Mouse (Mus musculus): ENCODE results near the gene Srgap3. TPM values are rescaled to one million over a fixed set of nuclear protein-coding genes. Genes with fewer than 3 reads are reported as not detected.

Srgap3 gene
- polyA plus RNA-seq (2014; fragmentation: Nextera tagmentation; extraction: Ambion mirVana): 31.4 and 46.7 TPM in 2 replicates

GRCm38 (mm10) chr6:112946895-112947436 is at the start of gene Srgap3:
TSS of gene Srgap3 (minus strand) at chr6:112947266.
- peak within 1 kb of the TSS; percentile 92 for H3K27ac ChIP-seq (ENCODE audit: low read depth, low read length)
- peaks cover 9% of the 10 kb centered on the region; the same call in 1 of the 2 replicates for H3K36me3 ChIP-seq (ENCODE audit: control insufficient read depth, insufficient read depth, low read length)
- under 1% methylated on average over 31 of the region's 31 CpGs for WGBS
- H3K4me3 ChIP-seq (ENCODE audit: low read depth, low read length): peak within 1 kb of the TSS; percentile 70
- H3K9me3 ChIP-seq (replicated peaks; ENCODE audit: control insufficient read depth, low read length): no peaks in the 10 kb centered on the region
- ATAC-seq: peak; percentile 90
- DNase-seq (ENCODE audit: low spot score): peak; percentile 94
- H3K4me2 ChIP-seq (ENCODE audit: low read length): peak within 1 kb of the TSS; percentile 64
- peak within 1 kb of the TSS; percentile 89 for H3K9ac ChIP-seq (ENCODE audit: low read length)
- H3K4me1 ChIP-seq (ENCODE audit: control insufficient read depth, insufficient read depth, low read length): peaks cover 28% of the 10 kb centered on the region
- no peaks in the 10 kb centered on the region for H3K27me3 ChIP-seq (replicated peaks; ENCODE audit: control insufficient read depth, insufficient read depth, low read length)

DNA sequence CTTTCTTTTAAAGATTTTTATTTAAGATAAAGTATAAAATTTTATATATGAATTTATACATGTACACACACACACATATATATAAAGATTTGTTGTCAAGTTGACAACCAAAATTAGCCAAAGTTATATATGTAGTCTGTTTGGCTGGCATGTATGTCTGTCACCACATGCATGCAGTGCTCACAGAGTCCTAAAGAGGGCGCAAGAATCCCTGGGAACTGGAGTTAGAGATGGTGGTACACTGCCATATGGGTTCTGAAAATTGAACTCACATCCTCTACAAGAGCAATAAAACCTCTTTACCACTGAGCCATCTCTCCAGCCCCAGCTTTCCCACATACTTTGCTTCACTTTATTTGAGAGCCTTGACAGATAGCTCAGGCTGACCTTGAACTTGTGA is 48.6 kb upstream of the Srgap3 start:
- Histone ChIP-seq H3K36me3 (ENCODE audit: control insufficient read depth, insufficient read depth, low read length) (no peaks in the 10 kb centered on the region), H3K9ac (ENCODE audit: low read length) (no peak overlapping the region), H3K27ac (ENCODE audit: low read depth, low read length) (no peak overlapping the region), H3K4me1 (ENCODE audit: control insufficient read depth, insufficient read depth, low read length) (0 out of 2 replicates have a peak, but pooled peaks cover 2% of the 10 kb centered on the region), H3K4me3 (ENCODE audit: low read depth, low read length) (no peak overlapping the region), H3K27me3 (replicated peaks; ENCODE audit: control insufficient read depth, insufficient read depth, low read length) (no peaks in the 10 kb centered on the region), H3K4me2 (ENCODE audit: low read length) (no peak overlapping the region), H3K9me3 (replicated peaks; ENCODE audit: control insufficient read depth, low read length) (no peaks in the 10 kb centered on the region)
- ATAC-seq: no peak
- WGBS: 50% methylated on average over 1 of the region's 1 CpGs
- DNase-seq (ENCODE audit: low spot score): no peak

DNA sequence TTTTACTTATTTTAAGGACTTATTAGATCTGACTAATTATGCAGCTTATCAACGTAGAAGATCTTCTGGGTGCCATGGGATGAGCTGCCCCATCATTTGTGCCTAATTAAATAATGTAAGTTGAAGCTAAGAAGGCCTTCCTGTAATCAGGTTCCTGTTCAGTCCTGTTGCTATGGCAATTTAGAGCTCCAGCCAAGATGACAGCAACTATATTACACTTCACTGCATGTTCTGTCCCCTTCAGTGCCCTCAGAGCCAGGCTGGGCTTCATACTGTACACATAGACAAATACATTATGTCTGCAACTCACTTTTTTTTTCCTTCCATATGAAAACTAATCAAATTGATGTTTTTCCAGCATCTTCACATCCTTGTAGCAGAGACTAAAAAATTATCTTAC is 43.1 kb upstream of the Srgap3 start:
- Histone ChIP-seq H3K36me3 (ENCODE audit: control insufficient read depth, insufficient read depth, low read length) (no peaks in the 10 kb centered on the region), H3K4me2 (ENCODE audit: low read length) (no peak overlapping the region), H3K9me3 (replicated peaks; ENCODE audit: control insufficient read depth, low read length) (no peaks in the 10 kb centered on the region), H3K27ac (ENCODE audit: low read depth, low read length) (no peak overlapping the region), H3K4me1 (ENCODE audit: control insufficient read depth, insufficient read depth, low read length) (peaks cover 12% of the 10 kb centered on the region), H3K27me3 (replicated peaks; ENCODE audit: control insufficient read depth, insufficient read depth, low read length) (no peaks in the 10 kb centered on the region), H3K9ac (ENCODE audit: low read length) (no peak overlapping the region), H3K4me3 (ENCODE audit: low read depth, low read length) (no peak overlapping the region)
- WGBS: 45% methylated on average over 1 of the region's 1 CpGs
- peak; percentile 49 for DNase-seq (ENCODE audit: low spot score)
- ATAC-seq: no peak; the same call in 1 of the 2 replicates

GRCm38 (mm10) chr6:112985362-112986314 is 38.6 kb upstream of the Srgap3 start:
- ATAC-seq: peak; percentile 52
- DNase-seq (ENCODE audit: low spot score): peak; percentile 47
- Histone ChIP-seq H3K9ac (ENCODE audit: low read length) (no peak overlapping the region), H3K4me1 (ENCODE audit: control insufficient read depth, insufficient read depth, low read length) (peaks cover 17% of the 10 kb centered on the region), H3K27me3 (replicated peaks; ENCODE audit: control insufficient read depth, insufficient read depth, low read length) (no peaks in the 10 kb centered on the region), H3K4me2 (ENCODE audit: low read length) (no peak overlapping the region), H3K36me3 (ENCODE audit: control insufficient read depth, insufficient read depth, low read length) (no peaks in the 10 kb centered on the region), H3K4me3 (ENCODE audit: low read depth, low read length) (no peak overlapping the region), H3K9me3 (replicated peaks; ENCODE audit: control insufficient read depth, low read length) (no peaks in the 10 kb centered on the region), H3K27ac (ENCODE audit: low read depth, low read length) (peak overlapping the region; percentile 29; the same call in 1 of the 2 replicates)
- 16% methylated on average over 9 of the region's 9 CpGs for WGBS

DNA sequence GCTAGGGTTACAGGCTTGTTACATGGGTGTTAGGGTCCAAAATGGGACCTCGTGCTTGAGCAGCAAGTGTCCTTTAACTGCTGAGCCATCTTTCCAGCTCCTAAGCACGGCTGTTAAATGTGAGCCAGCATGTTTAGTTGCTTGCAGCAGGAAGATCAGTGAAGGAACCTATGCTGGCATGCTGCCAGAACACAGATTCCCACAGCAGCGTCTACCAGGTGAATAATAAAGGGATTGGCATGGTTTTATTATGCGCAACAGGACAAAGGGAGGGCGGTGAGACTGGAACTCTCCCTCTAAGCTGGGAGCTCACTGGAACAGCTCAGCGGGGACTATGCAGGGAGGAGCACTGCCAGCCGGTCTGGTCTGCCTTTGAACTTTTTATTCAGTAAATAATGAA is 35.2 kb upstream of the Srgap3 start:
- H3K4me3 ChIP-seq (ENCODE audit: low read depth, low read length): no peak overlapping the region
- H3K27ac ChIP-seq (ENCODE audit: low read depth, low read length): no peak overlapping the region
- no peaks in the 10 kb centered on the region for H3K36me3 ChIP-seq (ENCODE audit: control insufficient read depth, insufficient read depth, low read length)
- no peak overlapping the region for H3K9ac ChIP-seq (ENCODE audit: low read length)
- H3K9me3 ChIP-seq (replicated peaks; ENCODE audit: control insufficient read depth, low read length): no peaks in the 10 kb centered on the region
- peaks cover 14% of the 10 kb centered on the region for H3K4me1 ChIP-seq (ENCODE audit: control insufficient read depth, insufficient read depth, low read length)
- H3K4me2 ChIP-seq (ENCODE audit: low read length): no peak overlapping the region
- DNase-seq (ENCODE audit: low spot score) (peak; percentile 60), ATAC-seq (peak; percentile 64; the same call in 1 of the 2 replicates)
- 7% methylated on average over 7 of the region's 7 CpGs for WGBS
- H3K27me3 ChIP-seq (replicated peaks; ENCODE audit: control insufficient read depth, insufficient read depth, low read length): no peaks in the 10 kb centered on the region

DNA sequence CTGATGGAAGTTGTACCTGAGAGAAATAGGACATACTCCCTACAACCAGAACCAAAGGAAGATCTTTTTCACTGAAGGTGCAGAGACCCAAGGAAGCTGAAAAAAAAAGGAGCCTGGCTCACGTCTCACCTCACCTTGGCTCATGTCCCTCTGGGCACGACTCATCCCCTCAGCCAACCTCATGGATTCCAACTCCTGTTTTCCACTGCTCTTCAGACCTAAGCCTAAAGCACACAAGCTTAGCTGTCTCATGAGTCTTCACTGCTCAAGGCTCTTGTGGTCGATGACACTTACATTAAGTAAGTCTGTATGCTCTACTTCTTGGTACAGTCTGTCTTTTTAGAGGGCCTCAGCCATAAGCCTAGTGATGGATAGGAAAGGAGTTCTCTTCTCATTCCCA is 31.9 kb upstream of the Srgap3 start:
- no peaks in the 10 kb centered on the region for H3K9me3 ChIP-seq (replicated peaks; ENCODE audit: control insufficient read depth, low read length)
- no peak overlapping the region for H3K4me3 ChIP-seq (ENCODE audit: low read depth, low read length)
- no peak overlapping the region for H3K4me2 ChIP-seq (ENCODE audit: low read length)
- no peak for ATAC-seq
- DNase-seq (ENCODE audit: low spot score): no peak
- H3K9ac ChIP-seq (ENCODE audit: low read length): no peak overlapping the region
- WGBS: 95% methylated on average over 3 of the region's 3 CpGs
- H3K36me3 ChIP-seq (ENCODE audit: control insufficient read depth, insufficient read depth, low read length): no peaks in the 10 kb centered on the region
- no peak overlapping the region for H3K27ac ChIP-seq (ENCODE audit: low read depth, low read length)
- no peaks in the 10 kb centered on the region for H3K27me3 ChIP-seq (replicated peaks; ENCODE audit: control insufficient read depth, insufficient read depth, low read length)
- peaks cover 15% of the 10 kb centered on the region for H3K4me1 ChIP-seq (ENCODE audit: control insufficient read depth, insufficient read depth, low read length)

DNA sequence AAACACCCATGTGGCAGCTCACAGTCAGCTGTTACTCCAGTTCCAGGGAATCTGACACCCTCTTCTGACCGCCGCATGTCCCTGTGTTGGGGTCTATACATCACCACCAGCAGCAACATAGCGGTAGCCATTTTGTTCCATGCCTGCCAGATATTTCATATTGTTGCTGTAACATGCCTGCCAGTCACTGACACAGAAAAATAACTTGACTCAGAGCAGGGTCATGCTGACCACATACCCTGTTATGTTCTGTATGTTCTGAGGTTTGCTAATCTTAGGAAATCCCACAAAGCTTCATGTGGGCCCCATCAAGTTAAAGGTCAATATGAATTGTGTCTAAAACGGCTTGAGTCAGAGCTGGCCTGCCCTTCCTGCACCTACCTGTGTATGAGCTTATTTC is 30.2 kb upstream of the Srgap3 start:
- Histone ChIP-seq H3K9ac (ENCODE audit: low read length) (no peak overlapping the region), H3K4me2 (ENCODE audit: low read length) (no peak overlapping the region), H3K4me3 (ENCODE audit: low read depth, low read length) (no peak overlapping the region), H3K27ac (ENCODE audit: low read depth, low read length) (peak overlapping the region; percentile 44; the same call in 1 of the 2 replicates), H3K4me1 (ENCODE audit: control insufficient read depth, insufficient read depth, low read length) (peaks cover 32% of the 10 kb centered on the region), H3K9me3 (replicated peaks; ENCODE audit: control insufficient read depth, low read length) (no peaks in the 10 kb centered on the region), H3K27me3 (replicated peaks; ENCODE audit: control insufficient read depth, insufficient read depth, low read length) (no peaks in the 10 kb centered on the region), H3K36me3 (ENCODE audit: control insufficient read depth, insufficient read depth, low read length) (no peaks in the 10 kb centered on the region)
- DNase-seq (ENCODE audit: low spot score): no peak
- no peak for ATAC-seq
- WGBS: 76% methylated on average over 4 of the region's 4 CpGs

GRCm38 (mm10) chr6:112976541-112976940 is 29.5 kb upstream of the Srgap3 start:
- H3K27me3 ChIP-seq (replicated peaks; ENCODE audit: control insufficient read depth, insufficient read depth, low read length): no peaks in the 10 kb centered on the region
- H3K9me3 ChIP-seq (replicated peaks; ENCODE audit: control insufficient read depth, low read length): no peaks in the 10 kb centered on the region
- no peak for ATAC-seq
- peak overlapping the region; percentile 44 for H3K27ac ChIP-seq (ENCODE audit: low read depth, low read length)
- H3K4me2 ChIP-seq (ENCODE audit: low read length): no peak overlapping the region
- no peak overlapping the region for H3K4me3 ChIP-seq (ENCODE audit: low read depth, low read length)
- H3K9ac ChIP-seq (ENCODE audit: low read length): no peak overlapping the region
- no peaks in the 10 kb centered on the region for H3K36me3 ChIP-seq (ENCODE audit: control insufficient read depth, insufficient read depth, low read length)
- peaks cover 39% of the 10 kb centered on the region for H3K4me1 ChIP-seq (ENCODE audit: control insufficient read depth, insufficient read depth, low read length)
- DNase-seq (ENCODE audit: low spot score): peak; percentile 42

- Histone ChIP-seq H3K36me3 (ENCODE audit: control insufficient read depth, insufficient read depth, low read length) (no peaks in the 10 kb centered on the region), H3K27ac (ENCODE audit: low read depth, low read length) (no peak overlapping the region), H3K4me3 (ENCODE audit: low read depth, low read length) (no peak overlapping the region), H3K9me3 (replicated peaks; ENCODE audit: control insufficient read depth, low read length) (no peaks in the 10 kb centered on the region), H3K4me2 (ENCODE audit: low read length) (no peak overlapping the region), H3K4me1 (ENCODE audit: control insufficient read depth, insufficient read depth, low read length) (peaks cover 43% of the 10 kb centered on the region), H3K9ac (ENCODE audit: low read length) (no peak overlapping the region), H3K27me3 (replicated peaks; ENCODE audit: control insufficient read depth, insufficient read depth, low read length) (no peaks in the 10 kb centered on the region)
- ATAC-seq (no peak), DNase-seq (ENCODE audit: low spot score) (peak; percentile 31)
- 66% methylated on average over 16 of the region's 16 CpGs for WGBS
These were observed 29.1 kb upstream of the Srgap3 start for GRCm38 (mm10) chr6:112976136-112976535.

Data from forebrain, embryonic 14.5 days (tissue).